In genomic region chr13:71964366-71964765, GRCm38 (mm10) we compare ENCODE assay signal across 8 mouse cellular contexts. TPM values are rescaled to one million over a fixed set of nuclear protein-coding genes. Genes with fewer than 3 reads are reported as not detected.
DNase-seq lines count a peak whose midpoint lies in the region; ATAC-seq lines count a peak whose summit lies in the region.
"Had no signal": no experiment of that assay in that cellular context is flagged by ENCODE, and none has a peak within 500 bp of the region (broad histone marks: within the 10 kb centered on the region; RNA-seq: fewer than 3 reads in every experiment).

No protein-coding gene starts in this region.

- no peak overlapping the region for H3K9ac ChIP-seq in embryonic facial prominence, embryonic 11.5 days (replicated peaks; ENCODE audit: low read length)
- H3K9ac ChIP-seq in kidney, embryonic 14.5 days (ENCODE audit: low read depth, low read length): no peak overlapping the region
- H3K9ac ChIP-seq in midbrain, embryonic 11.5 days (ENCODE audit: low read length): no peak overlapping the region

- no peaks in the 10 kb centered on the region for H3K36me3 ChIP-seq in embryonic facial prominence, embryonic 11.5 days (replicated peaks; ENCODE audit: control insufficient read depth, insufficient read depth, low read depth, low read length)
- H3K36me3 ChIP-seq in kidney, embryonic 14.5 days (ENCODE audit: control insufficient read depth, insufficient read depth, low read length): no peaks in the 10 kb centered on the region
- no peaks in the 10 kb centered on the region for H3K36me3 ChIP-seq in midbrain, embryonic 11.5 days (ENCODE audit: control insufficient read depth, insufficient read depth, low read length)

- peak; percentile 5; the same call in 1 of the 2 replicates for ATAC-seq in embryonic facial prominence, embryonic 11.5 days (replicated peaks; ENCODE audit: insufficient number of reproducible peaks, low FRiP score, low TSS enrichment, low read depth)
- no peak for ATAC-seq in kidney, embryonic 14.5 days (ENCODE audit: low FRiP score, low TSS enrichment)
- 0 out of 2 replicates have a peak, but pooled peaks have one; percentile 12 for ATAC-seq in midbrain, embryonic 11.5 days (ENCODE audit: low FRiP score)

- peaks cover 61% of the 10 kb centered on the region for H3K27me3 ChIP-seq in embryonic facial prominence, embryonic 11.5 days (ENCODE audit: control insufficient read depth, insufficient read depth, low read length)
- peaks cover 97% of the 10 kb centered on the region for H3K27me3 ChIP-seq in kidney, embryonic 14.5 days (ENCODE audit: control insufficient read depth, insufficient read depth, low read length)
- H3K27me3 ChIP-seq in midbrain, embryonic 11.5 days (ENCODE audit: control insufficient read depth, insufficient read depth, low read length): peaks cover 45% of the 10 kb centered on the region

- H3K4me1 ChIP-seq in embryonic facial prominence, embryonic 11.5 days (ENCODE audit: control insufficient read depth, insufficient read depth, low read length): no peaks in the 10 kb centered on the region; the same call in 1 of the 2 replicates
- H3K4me1 ChIP-seq in kidney, embryonic 14.5 days (ENCODE audit: control insufficient read depth, insufficient read depth, low read length): peaks cover 10% of the 10 kb centered on the region; the same call in 1 of the 2 replicates
- peaks cover 28% of the 10 kb centered on the region for H3K4me1 ChIP-seq in midbrain, embryonic 11.5 days (ENCODE audit: control insufficient read depth, insufficient read depth, low read length)

- no peak overlapping the region; the same call in 1 of the 2 replicates for H3K4me2 ChIP-seq in embryonic facial prominence, embryonic 11.5 days (ENCODE audit: low read depth, low read length)
- peak overlapping the region; percentile 62; the same call in 1 of the 2 replicates for H3K4me2 ChIP-seq in kidney, embryonic 14.5 days (replicated peaks; ENCODE audit: low read depth, low read length)
- H3K4me2 ChIP-seq in midbrain, embryonic 11.5 days: peak overlapping the region; percentile 63

- 1% methylated on average over 13 of the region's 13 CpGs for WGBS in embryonic facial prominence, embryonic 11.5 days
- under 1% methylated on average over 13 of the region's 13 CpGs for WGBS in kidney, embryonic 14.5 days
- under 1% methylated on average over 13 of the region's 13 CpGs for WGBS in midbrain, embryonic 11.5 days

- peak; percentile 27 for DNase-seq in R1 (ENCODE audit: low read depth, low spot score)
- DNase-seq in embryonic facial prominence, embryonic 11.5 days (ENCODE audit: low spot score): peak; percentile 35
- DNase-seq in midbrain, embryonic 11.5 days (ENCODE audit: low spot score, missing footprints): peak; percentile 92
- DNase-seq in frontal cortex, postnatal 10 days (ENCODE audit: low spot score in 2 of 2): no peak
- DNase-seq in spleen, adult 18-20 months: no peak
- DNase-seq in T-cell, adult 2 months (ENCODE audit: low spot score): no peak

- no peaks in the 10 kb centered on the region for H3K9me3 ChIP-seq in embryonic facial prominence, embryonic 11.5 days (replicated peaks; ENCODE audit: control insufficient read depth, low read length)
- no peaks in the 10 kb centered on the region for H3K9me3 ChIP-seq in kidney, embryonic 14.5 days (ENCODE audit: control insufficient read depth, low read length)
- no peaks in the 10 kb centered on the region for H3K9me3 ChIP-seq in midbrain, embryonic 11.5 days (ENCODE audit: control insufficient read depth, low read length)

- peak overlapping the region; percentile 59 for H3K4me3 ChIP-seq in embryonic facial prominence, embryonic 11.5 days (ENCODE audit: low read depth, low read length)
- no peak overlapping the region for H3K4me3 ChIP-seq in kidney, embryonic 14.5 days (ENCODE audit: low read length)
- peak overlapping the region; percentile 95 for H3K4me3 ChIP-seq in midbrain, embryonic 11.5 days (ENCODE audit: low read depth, low read length)

- no peak overlapping the region for H3K27ac ChIP-seq in embryonic facial prominence, embryonic 11.5 days (replicated peaks; ENCODE audit: low read depth, low read length)
- H3K27ac ChIP-seq in kidney, embryonic 14.5 days (ENCODE audit: low read depth, low read length): no peak overlapping the region
- no peak overlapping the region for H3K27ac ChIP-seq in midbrain, embryonic 11.5 days (ENCODE audit: low read depth, low read length)
- H3K27ac ChIP-seq: macrophage had no signal

RNA-seq across cellular contexts. Expression of gene Irx1, which starts 0.8 kb away (rescaled TPM):
- 2.2 and 2.4 TPM in 2 replicates for polyA plus RNA-seq in embryonic facial prominence, embryonic 11.5 days (2014; fragmentation: Nextera tagmentation; extraction: Ambion mirVana)
- polyA plus RNA-seq in kidney, embryonic 14.5 days (2014; fragmentation: Nextera tagmentation; extraction: Ambion mirVana): 2.1 and 3.5 TPM in 2 replicates
- polyA plus RNA-seq in midbrain, embryonic 11.5 days (2014; fragmentation: Nextera tagmentation; extraction: Ambion mirVana): 6.5 and 6.7 TPM in 2 replicates
- polyA plus RNA-seq: macrophage had no signal

Comparison
In these comparisons a context has a peak if more than half of its experiments do, and no peak if none do; other contexts are left out.
1. DNase-seq: peak in R1 (single experiment), embryonic facial prominence, embryonic 11.5 days (single experiment) and midbrain, embryonic 11.5 days (single experiment); none in frontal cortex, postnatal 10 days (0 of 2), spleen, adult 18-20 months (0 of 2) and T-cell, adult 2 months (single experiment).